Comparison of ENCODE assay signal across 24 mouse cellular contexts in genomic region chr17:83304089-83304822, GRCm38 (mm10).
"Had no signal": no experiment of that assay in that cellular context is flagged by ENCODE, and none has a peak within 500 bp of the region (broad histone marks: within the 10 kb centered on the region; RNA-seq: fewer than 3 reads in every experiment).

No protein-coding gene starts in this region.

- H3K9ac ChIP-seq: heart, embryonic 13.5 days; heart, embryonic 15.5 days; hindbrain, embryonic 13.5 days; hindbrain, embryonic 15.5 days; kidney, embryonic 15.5 days; limb, embryonic 13.5 days; limb, embryonic 15.5 days; liver, embryonic 12.5 days; liver, embryonic 14.5 days had no signal

- DNase-seq: gastrocnemius, postnatal 36 days; heart, adult 18-20 months; heart, postnatal 14 days; heart, postnatal 36 days; kidney, adult 11 months; kidney, adult 2 months; kidney, adult 9 months; kidney, postnatal 14 days; kidney, postnatal 36 days; layer of hippocampus, adult 9-11 months; layer of hippocampus, postnatal 36 days; left cerebral cortex, postnatal 4 days had no signal

- H3K36me3 ChIP-seq: heart, embryonic 13.5 days; heart, embryonic 15.5 days; hindbrain, embryonic 13.5 days; hindbrain, embryonic 15.5 days; kidney, embryonic 15.5 days; limb, embryonic 13.5 days; limb, embryonic 15.5 days; liver, embryonic 12.5 days had no signal

- H3K27ac ChIP-seq: heart, embryonic 13.5 days; heart, embryonic 15.5 days; hindbrain, embryonic 13.5 days; hindbrain, embryonic 15.5 days; hindbrain, postnatal 0 days; kidney, embryonic 15.5 days; kidney, postnatal 0 days; limb, embryonic 13.5 days; limb, embryonic 15.5 days; liver, embryonic 12.5 days; liver, embryonic 14.5 days had no signal

- H3K27me3 ChIP-seq: heart, embryonic 13.5 days; heart, embryonic 15.5 days; hindbrain, embryonic 13.5 days; hindbrain, embryonic 15.5 days; kidney, embryonic 15.5 days; limb, embryonic 13.5 days; limb, embryonic 15.5 days had no signal

- H3K4me3 ChIP-seq: heart, embryonic 13.5 days; heart, embryonic 15.5 days; hindbrain, embryonic 13.5 days; hindbrain, embryonic 15.5 days; kidney, embryonic 15.5 days; limb, embryonic 13.5 days; limb, embryonic 15.5 days; liver, embryonic 12.5 days had no signal

- H3K9me3 ChIP-seq: heart, embryonic 13.5 days; heart, embryonic 15.5 days; hindbrain, embryonic 13.5 days; hindbrain, embryonic 15.5 days; kidney, embryonic 15.5 days; limb, embryonic 13.5 days; limb, embryonic 15.5 days; liver, embryonic 12.5 days had no signal

- ATAC-seq: hindbrain, postnatal 0 days; intestine, embryonic 16.5 days; liver, embryonic 12.5 days had no signal
